Mouse (Mus musculus): ENCODE data around the gene Il1rapl2. TPM values are rescaled to one million over a fixed set of nuclear protein-coding genes. Genes with fewer than 3 reads are reported as not detected.
A peak's percentile ranks its signal among the peaks of the same experiment; 100 is the strongest.

The Il1rapl2 gene
- not detected in 2 replicates for polyA plus RNA-seq (2011; ENCODE audit: insufficient read depth, insufficient read length, low read depth, missing spikeins)

- TF ChIP-seq POLR2A (IDR thresholded peaks at IDR 0.05; ENCODE audit: insufficient read depth, low read length) (no peak), EP300 (IDR thresholded peaks at IDR 0.05; ENCODE audit: insufficient read depth, low read depth, low read length) (no peak), CTCF (IDR thresholded peaks at IDR 0.05; ENCODE audit: low read depth, low read length) (no peak)
- Histone ChIP-seq H3K4me1 (ENCODE audit: control insufficient read depth, insufficient read depth, low read length) (no peaks in the 10 kb centered on the region), H3K36me3 (ENCODE audit: control insufficient read depth, insufficient read depth, low read length, poor library complexity, severe bottlenecking) (no peaks in the 10 kb centered on the region), H3K27ac (ENCODE audit: insufficient read depth, low read length) (no peak within 1 kb of the TSS), H3K9me3 (replicated peaks; ENCODE audit: control insufficient read depth, insufficient read depth, low read length, poor library complexity, severe bottlenecking) (no peaks in the 10 kb centered on the region), H3K9ac (ENCODE audit: low read depth, poor library complexity, severe bottlenecking) (0 out of 2 replicates have a peak within 1 kb of the TSS, but pooled peaks have one; percentile 49), H3K27me3 (ENCODE audit: control insufficient read depth, insufficient read depth, low read length, poor library complexity, severe bottlenecking) (no peaks in the 10 kb centered on the region; the same call in 1 of the 2 replicates), H3K4me3 (ENCODE audit: low read depth, low read length) (peak within 1 kb of the TSS; percentile 53)
Measured at GRCm38 (mm10) chrX:137570321-137571195, at the start of gene Il1rapl2. Gene Il1rapl2 (plus strand): TSS chrX:137570608.

GRCm38 (mm10) chrX:137548348-137548747 lies 22.1 kb upstream of the Il1rapl2 start:
- no peaks in the 10 kb centered on the region for H3K27me3 ChIP-seq (ENCODE audit: control insufficient read depth, insufficient read depth, low read length, poor library complexity, severe bottlenecking)
- H3K4me3 ChIP-seq (ENCODE audit: low read depth, low read length): no peak overlapping the region
- H3K9me3 ChIP-seq (replicated peaks; ENCODE audit: control insufficient read depth, insufficient read depth, low read length, poor library complexity, severe bottlenecking): no peaks in the 10 kb centered on the region
- no peaks in the 10 kb centered on the region for H3K4me1 ChIP-seq (ENCODE audit: control insufficient read depth, insufficient read depth, low read length)
- H3K27ac ChIP-seq (ENCODE audit: insufficient read depth, low read length): no peak overlapping the region
- no peaks in the 10 kb centered on the region for H3K36me3 ChIP-seq (ENCODE audit: control insufficient read depth, insufficient read depth, low read length, poor library complexity, severe bottlenecking)
- TF ChIP-seq CTCF (IDR thresholded peaks at IDR 0.05; ENCODE audit: low read depth, low read length): no peak
- no peak for TF ChIP-seq EP300 (IDR thresholded peaks at IDR 0.05; ENCODE audit: insufficient read depth, low read depth, low read length)
- no peak for TF ChIP-seq POLR2A (IDR thresholded peaks at IDR 0.05; ENCODE audit: insufficient read depth, low read length)
- no peak overlapping the region for H3K9ac ChIP-seq (ENCODE audit: low read depth, poor library complexity, severe bottlenecking)

GRCm38 (mm10) chrX:137569472-137570188 lies 778 bp upstream of the Il1rapl2 start:
- H3K27me3 ChIP-seq (ENCODE audit: control insufficient read depth, insufficient read depth, low read length, poor library complexity, severe bottlenecking): no peaks in the 10 kb centered on the region; the same call in 1 of the 2 replicates
- TF ChIP-seq POLR2A (IDR thresholded peaks at IDR 0.05; ENCODE audit: insufficient read depth, low read length) (no peak), EP300 (IDR thresholded peaks at IDR 0.05; ENCODE audit: insufficient read depth, low read depth, low read length) (no peak), CTCF (IDR thresholded peaks at IDR 0.05; ENCODE audit: low read depth, low read length) (no peak)
- no peak overlapping the region for H3K4me3 ChIP-seq (ENCODE audit: low read depth, low read length)
- no peaks in the 10 kb centered on the region for H3K36me3 ChIP-seq (ENCODE audit: control insufficient read depth, insufficient read depth, low read length, poor library complexity, severe bottlenecking)
- H3K9ac ChIP-seq (ENCODE audit: low read depth, poor library complexity, severe bottlenecking): no peak overlapping the region
- H3K27ac ChIP-seq (ENCODE audit: insufficient read depth, low read length): no peak overlapping the region
- H3K4me1 ChIP-seq (ENCODE audit: control insufficient read depth, insufficient read depth, low read length): no peaks in the 10 kb centered on the region
- H3K9me3 ChIP-seq (replicated peaks; ENCODE audit: control insufficient read depth, insufficient read depth, low read length, poor library complexity, severe bottlenecking): no peaks in the 10 kb centered on the region

GRCm38 (mm10) chrX:137582656-137583055 lies 12.2 kb downstream of the Il1rapl2 start:
- Histone ChIP-seq H3K27me3 (ENCODE audit: control insufficient read depth, insufficient read depth, low read length, poor library complexity, severe bottlenecking) (no peaks in the 10 kb centered on the region), H3K4me3 (ENCODE audit: low read depth, low read length) (no peak overlapping the region), H3K9me3 (replicated peaks; ENCODE audit: control insufficient read depth, insufficient read depth, low read length, poor library complexity, severe bottlenecking) (no peaks in the 10 kb centered on the region), H3K4me1 (ENCODE audit: control insufficient read depth, insufficient read depth, low read length) (no peaks in the 10 kb centered on the region), H3K9ac (ENCODE audit: low read depth, poor library complexity, severe bottlenecking) (no peak overlapping the region), H3K27ac (ENCODE audit: insufficient read depth, low read length) (no peak overlapping the region), H3K36me3 (ENCODE audit: control insufficient read depth, insufficient read depth, low read length, poor library complexity, severe bottlenecking) (no peaks in the 10 kb centered on the region)
- TF ChIP-seq EP300 (IDR thresholded peaks at IDR 0.05; ENCODE audit: insufficient read depth, low read depth, low read length) (no peak), POLR2A (IDR thresholded peaks at IDR 0.05; ENCODE audit: insufficient read depth, low read length) (no peak)

- Histone ChIP-seq H3K4me3 (ENCODE audit: low read depth, low read length) (no peak overlapping the region), H3K36me3 (ENCODE audit: control insufficient read depth, insufficient read depth, low read length, poor library complexity, severe bottlenecking) (no peaks in the 10 kb centered on the region), H3K9me3 (replicated peaks; ENCODE audit: control insufficient read depth, insufficient read depth, low read length, poor library complexity, severe bottlenecking) (no peaks in the 10 kb centered on the region), H3K4me1 (ENCODE audit: control insufficient read depth, insufficient read depth, low read length) (no peaks in the 10 kb centered on the region), H3K27me3 (ENCODE audit: control insufficient read depth, insufficient read depth, low read length, poor library complexity, severe bottlenecking) (no peaks in the 10 kb centered on the region), H3K27ac (ENCODE audit: insufficient read depth, low read length) (no peak overlapping the region), H3K9ac (ENCODE audit: low read depth, poor library complexity, severe bottlenecking) (no peak overlapping the region)
- TF ChIP-seq POLR2A (IDR thresholded peaks at IDR 0.05; ENCODE audit: insufficient read depth, low read length): no peak
Measured at GRCm38 (mm10) chrX:137620697-137621096, 50.3 kb downstream of the Il1rapl2 start.

- Histone ChIP-seq H3K4me1 (ENCODE audit: control insufficient read depth, insufficient read depth, low read length) (no peaks in the 10 kb centered on the region), H3K27ac (ENCODE audit: insufficient read depth, low read length) (no peak overlapping the region), H3K4me3 (ENCODE audit: low read depth, low read length) (no peak overlapping the region), H3K27me3 (ENCODE audit: control insufficient read depth, insufficient read depth, low read length, poor library complexity, severe bottlenecking) (no peaks in the 10 kb centered on the region), H3K9ac (ENCODE audit: low read depth, poor library complexity, severe bottlenecking) (no peak overlapping the region), H3K9me3 (replicated peaks; ENCODE audit: control insufficient read depth, insufficient read depth, low read length, poor library complexity, severe bottlenecking) (no peaks in the 10 kb centered on the region), H3K36me3 (ENCODE audit: control insufficient read depth, insufficient read depth, low read length, poor library complexity, severe bottlenecking) (no peaks in the 10 kb centered on the region)
- no peak for TF ChIP-seq POLR2A (IDR thresholded peaks at IDR 0.05; ENCODE audit: insufficient read depth, low read length)
- TF ChIP-seq CTCF (IDR thresholded peaks at IDR 0.05; ENCODE audit: low read depth, low read length): no peak
- TF ChIP-seq EP300 (IDR thresholded peaks at IDR 0.05; ENCODE audit: insufficient read depth, low read depth, low read length): no peak
Measured at GRCm38 (mm10) chrX:137667011-137667410, 96.6 kb downstream of the Il1rapl2 start.

All from ES-Bruce4 (cell line).